Mouse (Mus musculus) G1E (cell line): ENCODE measurements around the gene Frmd6. TPM values are rescaled to one million over a fixed set of nuclear protein-coding genes. Genes with fewer than 3 reads are reported as not detected.

ENCODE experiments used
- ATAC-seq: 2 replicates; pipeline ENCODE4 v1.8.0; 2016; ENCODE audit warnings: mild to moderate bottlenecking; ENCODE audit not compliant: insufficient number of reproducible peaks, poor library complexity, low FRiP score, severe bottlenecking; ENCODE audit errors: extremely low read depth
- DNase-seq: peaks from one replicate; pipeline ENCODE4 v3.0.0; 2012; ENCODE audit warnings: low spot score
- H3K27me3 ChIP-seq: 2 replicates; pipeline ENCODE4 v1.6.1; 2012; ENCODE audit warnings: mild to moderate bottlenecking, low read length, inconsistent platforms; ENCODE audit not compliant: insufficient read depth
- H3K36me3 ChIP-seq: replicated peaks from 2 replicates; pipeline ENCODE3; 2012; ENCODE audit warnings: mild to moderate bottlenecking, inconsistent platforms
- H3K4me1 ChIP-seq: 2 replicates; pipeline ENCODE4 v1.6.1; 2012; ENCODE audit warnings: low read depth, low read length, inconsistent platforms, mixed read lengths; ENCODE audit not compliant: insufficient read depth
- H3K4me3 ChIP-seq: 2 replicates; pipeline ENCODE4 v1.5.1; 2012; ENCODE audit warnings: low read depth, mild to moderate bottlenecking, inconsistent platforms, low read length, moderate library complexity, mixed read lengths
- H3K9me3 ChIP-seq: replicated peaks from 2 replicates; pipeline ENCODE4 v1.6.1; 2012; ENCODE audit warnings: inconsistent platforms
- CTCF ChIP-seq: IDR thresholded peaks from 2 replicates; pipeline ENCODE4 v1.5.1; 2012; ENCODE audit warnings: low read depth, low read length, inconsistent platforms, mixed read lengths
- GATA1 ChIP-seq: IDR thresholded peaks from 2 replicates; pipeline ENCODE4 v1.6.1; 2012; ENCODE audit warnings: borderline replicate concordance, low read length, inconsistent platforms, mixed read lengths
- GATA2 ChIP-seq: IDR thresholded peaks from 2 replicates; pipeline ENCODE4 v1.6.1; 2012; ENCODE audit warnings: low read depth, low read length, inconsistent platforms, borderline replicate concordance
- POLR2AphosphoS5 ChIP-seq: IDR thresholded peaks from 2 replicates; pipeline ENCODE4 v1.6.1; 2012; ENCODE audit warnings: low read depth, low read length, inconsistent platforms; ENCODE audit not compliant: insufficient replicate concordance
- TAL1 ChIP-seq: conservative IDR thresholded peaks from 2 replicates; pipeline ENCODE4 v1.6.1; 2012; ENCODE audit warnings: low read depth, low read length, inconsistent platforms, mixed read lengths
- polyA plus RNA-seq: library from polyadenylated mRNA; stranded (reverse); fragments of >175 nt; gene quantifications from 2 replicates; pipeline ENCODE4 v1.2.3, GENCODE M21; 2012
- total RNA-seq, 2 experiments: library from RNA; stranded (forward) in 1 of 2; stranded (reverse) in 1 of 2; fragments of 200-1000 nt in 1 of 2; fragments of >200 nt in 1 of 2; fragmentation: Nextera tagmentation in 1 of 2; gene quantifications; 2 replicates each; pipeline ENCODE4 v1.2.3; 2014 to 2017

Gene Frmd6
- total and polyA plus RNA-seq, 3 experiments, result 6.0 to 14.8 (median 9.0) TPM

GRCm38 (mm10) chr12:70876270-70876998 is 51.1 kb downstream of the Frmd6 start:
- H3K36me3 ChIP-seq, result peaks cover 52% of the 10 kb centered on the region
- TF ChIP-seq CTCF, result no peak
- TF ChIP-seq TAL1, result no peak
- TF ChIP-seq POLR2AphosphoS5, result no peak
- TF ChIP-seq GATA2, result no peak
- TF ChIP-seq GATA1, result no peak
- ATAC-seq, result no peak

GRCm38 (mm10) chr12:70877926-70878710 is 52.8 kb downstream of the Frmd6 start:
- H3K36me3 ChIP-seq, result peaks cover 66% of the 10 kb centered on the region
- no peaks in the 10 kb centered on the region for H3K9me3 ChIP-seq
- no peaks in the 10 kb centered on the region for H3K4me1 ChIP-seq
- TF ChIP-seq POLR2AphosphoS5 (no peak), GATA1 (no peak), TAL1 (no peak), CTCF (no peak), GATA2 (no peak)
- ATAC-seq (no peak), DNase-seq (no peak)
- no peaks in the 10 kb centered on the region; the same call in 1 of the 2 replicates for H3K27me3 ChIP-seq
- H3K4me3 ChIP-seq, result no peak overlapping the region

More at GRCm38 (mm10) chr12:70876270-70876998, 51.1 kb downstream of the Frmd6 start:
- no peak overlapping the region for H3K4me3 ChIP-seq
- H3K27me3 ChIP-seq, result no peaks in the 10 kb centered on the region; the same call in 1 of the 2 replicates
- H3K4me1 ChIP-seq, result no peaks in the 10 kb centered on the region
- no peak for DNase-seq
- H3K9me3 ChIP-seq, result no peaks in the 10 kb centered on the region

DNA sequence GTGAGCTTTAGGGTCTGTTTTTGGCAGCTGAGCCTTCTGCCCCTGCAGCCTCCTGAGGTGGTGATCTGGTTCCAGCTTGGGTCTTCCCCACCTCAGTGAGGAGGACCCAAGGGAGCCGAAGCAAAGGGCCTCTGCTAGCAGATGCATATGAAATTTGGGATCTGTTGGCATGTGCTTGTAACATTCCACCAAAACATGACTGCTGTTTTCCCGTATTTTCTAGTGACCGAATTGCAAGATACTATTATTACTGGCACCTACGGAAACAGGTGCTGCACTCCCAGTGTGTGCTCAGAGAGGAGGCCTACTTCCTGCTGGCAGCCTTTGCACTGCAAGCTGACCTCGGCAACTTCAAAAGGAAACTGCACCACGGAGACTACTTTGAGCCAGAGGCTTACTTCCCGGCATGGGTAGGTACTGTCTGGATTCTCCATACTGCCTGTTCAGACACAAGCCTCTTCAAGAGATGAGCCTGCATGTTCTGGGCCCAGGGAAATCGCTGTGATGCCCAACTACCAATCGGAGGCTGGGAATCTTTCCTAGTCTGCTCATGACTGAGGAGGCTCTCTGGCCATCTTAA is 55.2 kb downstream of the Frmd6 start:
- DNase-seq (no peak), ATAC-seq (no peak)
- no peaks in the 10 kb centered on the region; the same call in 1 of the 2 replicates for H3K27me3 ChIP-seq
- TF ChIP-seq GATA1 (no peak), CTCF (no peak), POLR2AphosphoS5 (no peak), GATA2 (no peak), TAL1 (no peak)
- H3K4me1 ChIP-seq, result no peaks in the 10 kb centered on the region
- no peak overlapping the region for H3K4me3 ChIP-seq
- peaks cover 70% of the 10 kb centered on the region for H3K36me3 ChIP-seq
- no peaks in the 10 kb centered on the region for H3K9me3 ChIP-seq

DNA sequence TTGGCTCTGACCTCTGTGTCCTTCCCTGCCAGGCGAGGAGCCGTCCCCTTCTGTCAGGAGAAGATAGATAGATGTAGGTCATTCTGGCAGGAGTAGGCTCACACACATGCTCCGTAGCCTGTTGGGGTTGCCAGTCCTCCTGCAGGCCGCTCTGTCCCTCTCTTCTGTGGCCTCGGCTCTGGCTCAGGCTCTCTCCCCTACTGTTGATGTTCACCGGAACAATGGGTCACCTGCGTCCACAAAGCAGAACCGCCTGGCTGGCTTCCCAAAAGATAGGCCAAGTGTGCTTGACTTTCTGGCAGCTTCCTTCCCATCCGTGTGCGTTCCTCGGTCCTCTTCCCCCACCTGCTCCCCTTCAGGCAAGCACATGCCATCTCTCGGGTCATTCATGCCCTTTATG is 56.0 kb downstream of the Frmd6 start:
- TF ChIP-seq GATA1, result no peak
- TF ChIP-seq POLR2AphosphoS5, result no peak
- TF ChIP-seq GATA2, result no peak
- no peak for TF ChIP-seq TAL1
- ATAC-seq (no peak), DNase-seq (no peak)
- no peaks in the 10 kb centered on the region; the same call in 1 of the 2 replicates for H3K27me3 ChIP-seq
- H3K9me3 ChIP-seq, result no peaks in the 10 kb centered on the region
- H3K4me1 ChIP-seq, result no peaks in the 10 kb centered on the region
- peaks cover 75% of the 10 kb centered on the region for H3K36me3 ChIP-seq
- H3K4me3 ChIP-seq, result no peak overlapping the region; the same call in 1 of the 2 replicates

DNA sequence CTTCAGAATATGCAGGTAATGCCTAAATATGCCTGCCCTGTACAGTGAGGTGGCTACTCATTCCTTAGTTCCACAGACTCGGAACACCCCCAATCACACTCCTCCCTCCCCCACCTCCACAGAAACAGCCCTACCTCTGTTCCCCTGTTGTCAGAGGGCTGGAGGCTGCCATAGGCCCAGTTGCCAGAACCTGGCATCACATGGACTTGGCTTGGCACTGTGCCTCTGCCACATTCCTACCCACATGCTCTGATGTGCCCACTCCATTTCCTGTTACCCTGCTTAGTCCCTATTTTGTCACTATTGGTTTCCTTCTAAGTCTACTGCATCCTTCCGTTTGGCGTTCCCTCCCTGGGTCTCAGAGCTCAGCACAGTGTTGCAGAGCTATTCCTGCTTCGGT is 56.5 kb downstream of the Frmd6 start:
- DNase-seq, result no peak
- no peak for ATAC-seq
- no peak for TF ChIP-seq GATA2
- TF ChIP-seq POLR2AphosphoS5, result no peak
- TF ChIP-seq CTCF, result no peak
- TF ChIP-seq TAL1, result no peak
- no peak for TF ChIP-seq GATA1
- Histone ChIP-seq H3K27me3 (no peaks in the 10 kb centered on the region; the same call in 1 of the 2 replicates), H3K4me3 (no peak overlapping the region), H3K9me3 (no peaks in the 10 kb centered on the region), H3K36me3 (peaks cover 76% of the 10 kb centered on the region), H3K4me1 (no peaks in the 10 kb centered on the region)

- DNase-seq, result no peak
- no peaks in the 10 kb centered on the region for H3K9me3 ChIP-seq
- no peak for TF ChIP-seq GATA1
- TF ChIP-seq GATA2, result no peak
- TF ChIP-seq CTCF, result no peak
- TF ChIP-seq POLR2AphosphoS5, result no peak
- no peak for TF ChIP-seq TAL1
- no peaks in the 10 kb centered on the region for H3K4me1 ChIP-seq
- H3K36me3 ChIP-seq, result peaks cover 73% of the 10 kb centered on the region
- H3K4me3 ChIP-seq, result no peak overlapping the region
- H3K27me3 ChIP-seq, result no peaks in the 10 kb centered on the region; the same call in 1 of the 2 replicates
- ATAC-seq, result no peak
Observed at GRCm38 (mm10) chr12:70883141-70883540, 57.8 kb downstream of the Frmd6 start.
